Mouse (Mus musculus): ENCODE results near the gene Spc24.

DNA sequence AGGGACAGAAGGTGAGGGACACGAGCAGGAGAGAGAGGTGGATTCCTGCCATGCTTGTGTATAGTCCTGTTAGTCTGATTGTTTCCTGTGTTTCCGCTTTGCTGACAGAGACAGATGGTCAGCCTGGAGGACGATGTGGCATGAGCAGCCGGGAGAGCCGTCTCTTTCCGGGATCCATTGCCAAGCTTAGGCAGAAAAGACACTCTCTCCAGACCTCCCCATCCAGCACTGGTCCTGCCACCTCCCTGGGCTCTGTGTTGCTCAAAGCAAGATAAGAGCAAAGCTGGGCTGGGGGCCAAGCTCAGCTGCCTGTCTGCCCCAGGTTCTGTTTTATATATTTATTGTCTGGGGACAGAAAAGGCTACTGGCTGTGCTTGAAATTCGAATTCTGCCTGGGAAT lies 12.1 kb downstream of the Spc24 start:
- TF ChIP-seq CTCF (IDR thresholded peaks at IDR 0.05; ENCODE audit: extremely low read depth, insufficient read length, insufficient replicate concordance, low read depth, low read length) (no peak), POLR2A (IDR thresholded peaks at IDR 0.05; ENCODE audit: low read depth, low read length) (no peak)
